Mouse (Mus musculus) liver (tissue): ENCODE measurements around the gene Tpgs1.
A peak's percentile ranks its signal among the peaks of the same experiment; 100 is the strongest.

ENCODE experiments used
- DNase-seq: peaks from one replicate; pipeline ENCODE4 v3.0.0-alpha.2; 2020; ENCODE audit warnings: mixed read lengths

Tpgs1 gene

GRCm38 (mm10) chr10:79669576-79670057 is 448 bp downstream of the Tpgs1 start:
- peak; percentile 77 for DNase-seq

GRCm38 (mm10) chr10:79670071-79670888 is 1.1 kb downstream of the Tpgs1 start:
- DNase-seq: no peak

GRCm38 (mm10) chr10:79671396-79672087 is 2.4 kb downstream of the Tpgs1 start:
- DNase-seq: no peak

- DNase-seq: no peak
These were observed 2.9 kb downstream of the Tpgs1 start for GRCm38 (mm10) chr10:79672088-79672455.

- DNase-seq: no peak
These were observed 3.9 kb downstream of the Tpgs1 start for GRCm38 (mm10) chr10:79673054-79673453.

GRCm38 (mm10) chr10:79675346-79676035 is 6.3 kb downstream of the Tpgs1 start:
- no peak for DNase-seq

- DNase-seq: no peak
These were observed 11.7 kb downstream of the Tpgs1 start for GRCm38 (mm10) chr10:79680606-79681495.

- DNase-seq: peak; percentile 98
These were observed 12.5 kb downstream of the Tpgs1 start, which contains the start of gene Cdc34 for GRCm38 (mm10) chr10:79681591-79682245. Gene Cdc34 (plus strand): TSS chr10:79682195.

GRCm38 (mm10) chr10:79682551-79682915 is 13.4 kb downstream of the Tpgs1 start:
- no peak for DNase-seq

GRCm38 (mm10) chr10:79682916-79683582 is 13.9 kb downstream of the Tpgs1 start:
- peak; percentile 77 for DNase-seq

- peak; percentile 41 for DNase-seq
These were observed 14.8 kb downstream of the Tpgs1 start for GRCm38 (mm10) chr10:79683726-79684640.

GRCm38 (mm10) chr10:79684770-79685600 is 15.8 kb downstream of the Tpgs1 start:
- no peak for DNase-seq

- no peak for DNase-seq
These were observed 17.1 kb downstream of the Tpgs1 start for GRCm38 (mm10) chr10:79686219-79686618.

- DNase-seq: no peak
These were observed 17.5 kb downstream of the Tpgs1 start for GRCm38 (mm10) chr10:79686691-79687090.

GRCm38 (mm10) chr10:79687513-79687912 is 18.3 kb downstream of the Tpgs1 start:
- DNase-seq: no peak

GRCm38 (mm10) chr10:79688720-79689119 is 19.6 kb downstream of the Tpgs1 start, which contains the start of gene Gzmm:
Gene Gzmm (plus strand): TSS chr10:79689020.
- no peak for DNase-seq

- no peak for DNase-seq
These were observed 20.0 kb downstream of the Tpgs1 start for GRCm38 (mm10) chr10:79689178-79689577.

- DNase-seq: no peak
These were observed 22.9 kb downstream of the Tpgs1 start for GRCm38 (mm10) chr10:79691986-79692548.
